Mouse (Mus musculus) cerebellum, adult (tissue): ENCODE measurements around the gene Olfr307.
"Not testable (repeated sequence)": the region's sequence is repeated elsewhere in the genome, so short reads cannot be mapped to it uniquely, and the experiment has no call there.

Experiments used
- ATAC-seq: cut with Nextera tagmentation; 2 replicates; pipeline ENCODE4 v1.9.2; 2017; ENCODE audit warnings: mild to moderate bottlenecking, moderate library complexity, mixed read lengths; ENCODE audit not compliant: insufficient number of reproducible peaks, low FRiP score, low TSS enrichment

Gene Olfr307

DNA sequence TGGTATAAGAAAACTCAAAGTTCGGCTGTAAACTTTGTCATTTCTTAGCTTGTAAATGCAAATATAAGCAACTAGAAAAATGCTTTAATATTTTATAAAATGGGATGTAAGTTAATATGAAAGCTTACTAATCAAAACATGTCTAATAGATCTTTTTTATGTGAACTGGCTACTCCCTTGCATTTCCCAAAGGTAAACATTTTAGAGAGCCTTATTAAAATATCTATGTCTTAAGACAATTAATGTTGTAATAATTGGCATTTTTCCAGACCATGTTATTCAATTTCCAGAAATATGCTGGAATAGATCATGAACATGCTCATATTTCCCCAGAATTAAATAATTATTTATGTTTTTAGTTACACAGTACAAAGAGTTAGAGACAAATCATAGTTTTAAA is at the start of gene Olfr307:
TSS of gene Olfr307 (minus strand) at position 101 of the 400 bp plus-strand sequence.
- no peak for ATAC-seq

DNA sequence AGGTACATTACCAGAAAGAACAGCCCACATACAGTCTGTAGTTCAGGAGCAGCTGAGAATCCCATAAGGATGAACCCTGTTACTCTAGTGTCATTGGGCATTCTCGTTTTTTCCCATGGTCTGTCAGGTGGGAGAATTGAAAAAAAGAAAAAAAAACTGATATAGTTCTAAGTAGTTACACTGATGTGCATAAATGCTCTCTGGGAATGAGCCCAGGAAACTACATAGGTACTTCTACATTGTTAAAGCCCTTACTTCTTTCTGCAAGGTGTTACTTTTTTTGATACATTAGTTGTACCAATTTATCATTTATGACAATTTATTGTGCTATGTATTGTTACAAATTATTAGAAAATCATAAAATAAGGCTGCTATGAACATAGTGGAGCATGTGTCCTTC is 49.2 kb upstream of the Olfr307 start, which contains the start of gene Olfr304:
TSS of gene Olfr304 (minus strand) at position 101 of the 400 bp plus-strand sequence.
- no peak for ATAC-seq

GRCm38 (mm10) chr7:86385769-86386168 is 48.4 kb upstream of the Olfr307 start:
- no peak for ATAC-seq

DNA sequence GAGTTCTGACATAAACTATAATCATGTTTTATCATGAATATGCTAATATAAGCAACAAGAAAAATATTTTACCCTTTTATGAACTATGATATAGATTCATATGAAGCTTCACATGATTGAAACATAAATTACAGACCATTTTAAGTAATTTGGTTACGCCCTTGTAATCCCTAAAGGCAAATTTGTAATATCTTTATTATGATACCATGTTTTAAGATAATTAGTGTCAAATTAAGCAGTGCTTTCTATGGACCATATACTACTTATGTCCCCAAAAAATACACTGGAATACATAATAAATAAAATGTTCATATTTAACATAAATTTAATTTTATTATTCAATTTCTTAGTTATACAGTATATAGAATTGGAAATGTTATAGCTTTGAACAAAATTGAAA is 29.4 kb upstream of the Olfr307 start, which contains the start of gene Olfr305:
TSS of gene Olfr305 (minus strand) at position 101 of the 400 bp plus-strand sequence.
- no peak for ATAC-seq

DNA sequence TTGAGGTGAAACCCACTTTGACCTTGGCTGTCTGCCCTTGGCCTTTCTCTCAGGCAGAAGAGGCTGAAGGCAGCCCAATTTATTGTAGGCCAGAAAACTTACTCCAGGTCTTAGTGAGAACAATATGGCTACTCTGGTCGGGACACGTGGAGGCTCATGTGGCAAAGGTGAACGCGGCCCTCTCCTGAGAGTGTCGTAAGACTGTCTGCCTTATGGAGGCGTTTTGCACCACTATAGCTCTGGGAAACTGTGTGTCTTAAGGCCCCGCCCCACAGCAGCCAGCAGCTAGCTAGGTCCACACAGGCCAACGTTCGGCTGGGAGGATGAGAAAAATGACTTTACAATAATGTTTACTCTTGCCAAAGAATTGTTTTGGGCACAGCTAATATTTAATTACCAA is 8.9 kb upstream of the Olfr307 start:
- not testable (repeated sequence) for ATAC-seq

DNA sequence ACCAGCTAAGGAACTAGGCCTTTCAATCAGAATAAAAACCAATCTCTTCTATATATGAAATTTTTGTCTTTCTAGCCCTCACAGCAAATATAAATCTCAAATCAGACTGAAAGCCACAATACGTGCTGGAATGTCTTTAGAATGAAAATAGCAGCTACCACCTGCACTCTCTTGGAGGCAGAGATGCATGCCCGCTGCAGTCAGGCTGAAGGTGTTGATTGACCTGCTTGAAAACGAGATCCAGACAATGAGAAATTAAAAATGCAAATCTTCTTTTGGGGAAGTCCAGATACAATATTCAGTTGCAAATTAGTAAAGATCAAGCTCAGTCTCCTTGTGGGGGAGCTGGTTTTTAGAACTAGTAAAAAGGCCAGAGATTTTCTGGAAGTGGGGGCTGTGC is 6.9 kb upstream of the Olfr307 start:
- no peak for ATAC-seq

DNA sequence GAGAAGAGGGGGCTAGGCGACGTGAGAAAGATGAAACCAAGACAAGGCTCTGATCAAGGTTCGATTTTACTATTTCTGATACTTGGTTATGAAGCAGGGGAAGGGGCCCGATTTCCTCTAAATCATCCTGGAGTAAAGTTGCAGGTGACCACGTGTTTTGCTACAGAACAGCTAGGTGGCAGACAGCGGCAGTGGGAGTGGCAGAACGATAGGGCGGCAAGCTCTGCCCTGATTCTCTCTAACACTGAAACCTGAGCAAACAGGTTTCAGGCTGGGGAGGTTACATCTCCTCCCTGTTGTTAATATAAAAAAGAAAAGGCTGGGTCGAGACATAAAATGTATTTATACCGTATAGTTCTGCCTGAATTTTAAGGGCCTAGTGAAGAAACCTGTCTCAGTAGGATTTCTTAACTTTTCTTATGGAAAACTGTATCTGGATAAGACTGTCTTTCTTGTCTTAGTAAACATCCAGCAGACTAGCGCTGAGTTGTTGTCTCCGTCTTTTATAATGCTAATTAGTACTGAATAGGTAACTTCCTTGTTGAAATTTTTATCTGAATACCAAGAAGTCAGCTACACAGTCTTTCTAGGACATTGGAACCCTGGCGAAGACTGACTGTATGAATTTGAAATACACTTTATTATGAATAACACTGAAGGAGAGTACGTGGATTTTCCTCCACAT is 5.6 kb upstream of the Olfr307 start:
- no peak for ATAC-seq

DNA sequence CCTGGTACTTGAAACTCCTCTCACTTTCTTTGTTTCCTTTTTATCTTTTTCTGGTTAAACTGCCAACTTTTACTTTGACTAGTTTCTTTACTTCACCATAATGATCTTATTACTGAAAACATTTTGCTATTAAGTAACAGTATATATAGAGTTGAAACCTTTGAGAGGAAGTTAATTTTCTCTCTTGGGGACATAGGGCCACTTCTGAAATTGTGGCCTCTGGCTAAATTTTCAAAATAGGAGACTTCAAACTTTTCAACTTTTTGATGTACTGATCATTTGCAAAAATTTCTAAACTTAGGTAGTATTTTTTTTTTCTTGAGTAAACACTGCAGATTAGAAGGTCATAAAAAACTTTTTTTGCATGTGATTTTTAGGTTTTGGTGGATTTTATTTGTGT is 11.9 kb downstream of the Olfr307 start, which contains the start of gene Olfr308:
TSS of gene Olfr308 (minus strand) at position 101 of the 400 bp plus-strand sequence.
- no peak for ATAC-seq

DNA sequence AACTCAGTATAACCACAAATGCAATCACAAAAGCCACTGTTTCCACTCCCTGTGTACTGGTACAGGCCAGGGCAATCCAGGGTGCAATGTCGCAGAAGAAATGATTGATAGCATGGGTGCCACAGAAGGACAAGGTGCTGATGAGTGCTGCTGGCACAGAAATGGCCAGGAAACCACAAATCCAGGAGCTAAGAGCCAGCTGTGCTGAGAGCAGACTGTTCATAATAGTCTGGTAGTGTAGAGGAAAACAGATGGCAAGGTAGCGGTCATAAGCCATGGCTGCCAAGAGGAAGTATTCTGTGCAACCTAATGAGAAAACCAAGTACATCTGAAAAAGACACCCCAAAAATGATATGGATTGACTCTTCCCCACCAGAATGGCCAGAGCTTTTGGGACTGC is 16.1 kb downstream of the Olfr307 start:
- no peak for ATAC-seq

- no peak for ATAC-seq
Observed at GRCm38 (mm10) chr7:86313608-86314007, 23.8 kb downstream of the Olfr307 start, which contains the start of gene Olfr309. TSS of gene Olfr309 (minus strand) at chr7:86313708.
